Mouse (Mus musculus) megakaryocyte, embryonic 14.5 days (primary cell): ENCODE measurements around the gene Sass6.

Experiments used
- FLI1 ChIP-seq: IDR thresholded peaks from 2 replicates; pipeline ENCODE4 v1.6.1; 2012; ENCODE audit warnings: low read length, inconsistent platforms, mixed read lengths
- GATA1 ChIP-seq: IDR thresholded peaks from 3 replicates; pipeline ENCODE4 v1.6.1; 2012; ENCODE audit warnings: mixed read lengths, low read length, inconsistent platforms, borderline replicate concordance

DNA sequence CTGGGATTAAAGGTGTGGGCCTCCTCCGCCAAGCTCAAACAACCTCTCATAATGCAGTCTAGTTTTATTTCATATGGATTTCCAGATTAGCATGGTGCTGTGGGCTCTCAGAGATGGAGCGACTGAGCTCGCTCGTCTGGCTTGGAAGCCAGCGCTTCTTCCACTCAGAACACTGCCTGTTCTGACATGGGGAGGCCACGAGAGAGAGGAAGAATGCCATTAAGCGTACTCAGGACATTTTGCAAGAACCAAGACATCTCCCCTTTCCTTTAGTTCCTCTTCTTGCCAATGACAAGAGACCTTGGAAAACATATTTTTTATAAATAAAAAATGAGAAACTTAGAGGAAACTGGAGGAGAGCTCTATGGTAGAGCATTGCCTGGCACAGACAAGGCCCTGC lies 54.0 kb downstream of the Sass6 start:
- TF ChIP-seq GATA1 (no peak), FLI1 (no peak)
